Mouse (Mus musculus): ENCODE measurements around the gene Tmem179b. TPM values are rescaled to one million over a fixed set of nuclear protein-coding genes. Genes with fewer than 3 reads are reported as not detected.

Gene Tmem179b
- total and polyA plus RNA-seq, 2 experiments from 2014 or later: 46.7 to 83.7 TPM

- Histone ChIP-seq H3K4me1 (ENCODE audit: control insufficient read depth, insufficient read depth) (peaks cover 21% of the 10 kb centered on the region; the same call in 1 of the 2 replicates), H3K36me3 (replicated peaks; ENCODE audit: control insufficient read depth, insufficient read depth, low read length) (peaks cover 39% of the 10 kb centered on the region), H3K27ac (ENCODE audit: low read depth) (no peak overlapping the region), H3K9me3 (replicated peaks; ENCODE audit: control insufficient read depth, low read length) (no peaks in the 10 kb centered on the region; the same call in 1 of the 2 replicates), H3K4me2 (ENCODE audit: low read depth, low read length) (no peak overlapping the region), H3K9ac (replicated peaks; ENCODE audit: low read depth, low read length) (no peak overlapping the region), H3K4me3 (ENCODE audit: low read depth, low read length) (no peak overlapping the region), H3K27me3 (ENCODE audit: control insufficient read depth, insufficient read depth, low read length) (no peaks in the 10 kb centered on the region)
- no peak for DNase-seq (ENCODE audit: low spot score)
- peak; percentile 18; the same call in 1 of the 2 replicates for TF ChIP-seq CTCF (IDR thresholded peaks at IDR 0.05; ENCODE audit: low read depth)
- TF ChIP-seq EP300 (IDR thresholded peaks at IDR 0.05; ENCODE audit: low read depth): no peak
- WGBS: 91% methylated on average over 2 of the region's 2 CpGs
- no peak for ATAC-seq (ENCODE audit: insufficient read depth, low read depth)
Observed at GRCm38 (mm10) chr19:8760757-8761156, 13.5 kb downstream of the Tmem179b start.

DNA sequence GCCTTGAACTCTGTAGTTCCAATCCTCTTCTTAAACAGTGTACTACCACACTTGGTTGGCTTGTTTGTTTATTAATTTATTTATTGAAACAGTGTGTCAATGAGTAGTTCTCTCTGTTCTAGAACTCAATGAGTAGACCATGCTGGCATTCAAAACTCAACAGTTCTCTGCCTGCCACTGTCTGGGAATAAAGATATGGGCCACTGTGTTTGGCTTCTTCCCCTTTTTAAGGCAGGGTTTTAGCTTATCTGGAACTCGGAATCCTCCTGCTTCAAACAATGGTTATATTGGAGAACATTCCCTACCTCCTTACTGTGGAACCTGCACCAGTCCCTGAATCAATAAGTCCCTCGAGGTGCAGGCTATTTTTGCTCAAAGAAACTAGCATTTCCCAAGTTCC, 15.4 kb downstream of the Tmem179b start:
- TF ChIP-seq CTCF (IDR thresholded peaks at IDR 0.05; ENCODE audit: low read depth) (no peak), EP300 (IDR thresholded peaks at IDR 0.05; ENCODE audit: low read depth) (no peak)
- no peak for DNase-seq (ENCODE audit: low spot score)
- H3K27ac ChIP-seq (ENCODE audit: low read depth): no peak overlapping the region
- H3K4me1 ChIP-seq (ENCODE audit: control insufficient read depth, insufficient read depth): peaks cover 22% of the 10 kb centered on the region; the same call in 1 of the 2 replicates
- no peak overlapping the region for H3K4me2 ChIP-seq (ENCODE audit: low read depth, low read length)
- H3K36me3 ChIP-seq (replicated peaks; ENCODE audit: control insufficient read depth, insufficient read depth, low read length): peaks cover 32% of the 10 kb centered on the region
- H3K4me3 ChIP-seq (ENCODE audit: low read depth, low read length): no peak overlapping the region
- WGBS: 68% methylated on average over 2 of the region's 2 CpGs
- H3K27me3 ChIP-seq (ENCODE audit: control insufficient read depth, insufficient read depth, low read length): no peaks in the 10 kb centered on the region
- no peak overlapping the region for H3K9ac ChIP-seq (replicated peaks; ENCODE audit: low read depth, low read length)
- ATAC-seq (ENCODE audit: insufficient read depth, low read depth): no peak
- H3K9me3 ChIP-seq (replicated peaks; ENCODE audit: control insufficient read depth, low read length): no peaks in the 10 kb centered on the region

GRCm38 (mm10) chr19:8757471-8757998, 16.7 kb downstream of the Tmem179b start:
- 3% methylated on average over 14 of the region's 14 CpGs for WGBS
- Histone ChIP-seq H3K9me3 (replicated peaks; ENCODE audit: control insufficient read depth, low read length) (no peaks in the 10 kb centered on the region), H3K27me3 (ENCODE audit: control insufficient read depth, insufficient read depth, low read length) (no peaks in the 10 kb centered on the region), H3K27ac (ENCODE audit: low read depth) (peak overlapping the region; percentile 86), H3K4me3 (ENCODE audit: low read depth, low read length) (peak overlapping the region; percentile 83), H3K36me3 (replicated peaks; ENCODE audit: control insufficient read depth, insufficient read depth, low read length) (peaks cover 28% of the 10 kb centered on the region), H3K9ac (replicated peaks; ENCODE audit: low read depth, low read length) (peak overlapping the region; percentile 84), H3K4me1 (ENCODE audit: control insufficient read depth, insufficient read depth) (peaks cover 22% of the 10 kb centered on the region; the same call in 1 of the 2 replicates), H3K4me2 (ENCODE audit: low read depth, low read length) (peak overlapping the region; percentile 72)
- no peak for DNase-seq (ENCODE audit: low spot score)
- no peak for TF ChIP-seq CTCF (IDR thresholded peaks at IDR 0.05; ENCODE audit: low read depth)
- no peak for TF ChIP-seq EP300 (IDR thresholded peaks at IDR 0.05; ENCODE audit: low read depth)
- ATAC-seq (ENCODE audit: insufficient read depth, low read depth): no peak

- Histone ChIP-seq H3K9ac (replicated peaks; ENCODE audit: low read depth, low read length) (peak within 1 kb of the TSS; percentile 84), H3K4me3 (ENCODE audit: low read depth, low read length) (peak within 1 kb of the TSS; percentile 83), H3K9me3 (replicated peaks; ENCODE audit: control insufficient read depth, low read length) (no peaks in the 10 kb centered on the region), H3K27me3 (ENCODE audit: control insufficient read depth, insufficient read depth, low read length) (no peaks in the 10 kb centered on the region), H3K4me1 (ENCODE audit: control insufficient read depth, insufficient read depth) (peaks cover 22% of the 10 kb centered on the region; the same call in 1 of the 2 replicates), H3K27ac (ENCODE audit: low read depth) (peak within 1 kb of the TSS; percentile 86), H3K36me3 (replicated peaks; ENCODE audit: control insufficient read depth, insufficient read depth, low read length) (peaks cover 29% of the 10 kb centered on the region), H3K4me2 (ENCODE audit: low read depth, low read length) (peak within 1 kb of the TSS; percentile 72)
- DNase-seq (ENCODE audit: low spot score) (peak; percentile 91), ATAC-seq (ENCODE audit: insufficient read depth, low read depth) (peak; percentile 96)
- under 1% methylated on average over 75 of the region's 75 CpGs for WGBS
- TF ChIP-seq CTCF (IDR thresholded peaks at IDR 0.05; ENCODE audit: low read depth) (no peak), EP300 (IDR thresholded peaks at IDR 0.05; ENCODE audit: low read depth) (0 out of 2 replicates have a peak, but pooled peaks have one; percentile 22)
Observed at GRCm38 (mm10) chr19:8756635-8757387, 17.5 kb downstream of the Tmem179b start, which contains the start of gene Nxf1. Gene Nxf1, plus strand, starts transcription at chr19:8757073.

DNA sequence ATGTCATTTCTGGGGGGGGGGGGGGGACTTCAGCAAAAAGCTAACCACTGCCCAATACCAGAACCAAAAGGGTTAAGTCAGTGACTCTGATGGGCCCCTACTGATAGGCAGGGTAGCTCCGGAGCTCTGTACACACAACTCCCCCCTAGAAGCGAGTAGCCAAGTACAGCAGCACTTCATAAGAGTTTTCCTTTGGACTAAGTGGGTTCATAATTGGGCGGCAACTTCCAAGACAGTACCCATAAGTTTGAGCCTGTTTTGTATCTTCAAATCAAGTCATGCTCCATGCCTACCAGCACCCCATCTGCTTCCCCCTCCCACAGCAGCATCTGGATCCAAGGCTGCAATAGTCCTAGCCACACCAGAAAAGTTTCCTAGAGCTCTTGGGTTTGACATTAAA, 18.6 kb downstream of the Tmem179b start:
- 57% methylated on average over 3 of the region's 3 CpGs for WGBS

More for the DNA sequence above, 18.6 kb downstream of the Tmem179b start:
- H3K9me3 ChIP-seq (replicated peaks; ENCODE audit: control insufficient read depth, low read length): no peaks in the 10 kb centered on the region
- ATAC-seq (ENCODE audit: insufficient read depth, low read depth) (no peak), DNase-seq (ENCODE audit: low spot score) (no peak)
- peak overlapping the region; percentile 22; the same call in 1 of the 2 replicates for H3K27ac ChIP-seq (ENCODE audit: low read depth)
- no peak overlapping the region for H3K9ac ChIP-seq (replicated peaks; ENCODE audit: low read depth, low read length)
- peak overlapping the region; percentile 65; the same call in 1 of the 2 replicates for H3K4me2 ChIP-seq (ENCODE audit: low read depth, low read length)
- no peak for TF ChIP-seq CTCF (IDR thresholded peaks at IDR 0.05; ENCODE audit: low read depth)
- no peak for TF ChIP-seq EP300 (IDR thresholded peaks at IDR 0.05; ENCODE audit: low read depth)
- H3K4me3 ChIP-seq (ENCODE audit: low read depth, low read length): no peak overlapping the region
- no peaks in the 10 kb centered on the region for H3K27me3 ChIP-seq (ENCODE audit: control insufficient read depth, insufficient read depth, low read length)
- peaks cover 39% of the 10 kb centered on the region for H3K36me3 ChIP-seq (replicated peaks; ENCODE audit: control insufficient read depth, insufficient read depth, low read length)
- peaks cover 22% of the 10 kb centered on the region; the same call in 1 of the 2 replicates for H3K4me1 ChIP-seq (ENCODE audit: control insufficient read depth, insufficient read depth)

All from heart, postnatal 0 days (tissue).